In genomic region chr2:29521486-29521885, GRCm38 (mm10) we compare ENCODE assay signal across 15 mouse cellular contexts.
"Had no signal": no experiment of that assay in that cellular context is flagged by ENCODE, and none has a peak within 500 bp of the region (broad histone marks: within the 10 kb centered on the region; RNA-seq: fewer than 3 reads in every experiment).

No protein-coding gene starts in this region.

- H3K27me3 ChIP-seq: limb, embryonic 13.5 days; neural tube, embryonic 13.5 days had no signal

- ATAC-seq: inflammation-experienced regulatory T-cells, adult 6 months; intestine, postnatal 0 days; lung, postnatal 0 days; midbrain, embryonic 16.5 days had no signal

- H3K36me3 ChIP-seq: limb, embryonic 13.5 days; neural tube, embryonic 13.5 days had no signal

- H3K4me3 ChIP-seq: limb, embryonic 13.5 days; neural tube, embryonic 13.5 days had no signal

- H3K9ac ChIP-seq: limb, embryonic 13.5 days; liver, embryonic 14.5 days; neural tube, embryonic 13.5 days had no signal

- DNase-seq: layer of hippocampus, adult 9-11 months; layer of hippocampus, postnatal 36 days; lung, adult 18-20 months; lung, postnatal 4 days; right cerebral cortex, adult 18-20 months; right cerebral cortex, postnatal 25 days; thymus, postnatal 36 days had no signal

- H3K4me2 ChIP-seq: limb, embryonic 13.5 days; midbrain, embryonic 11.5 days; neural tube, embryonic 13.5 days had no signal

- H3K9me3 ChIP-seq: limb, embryonic 13.5 days; neural tube, embryonic 13.5 days had no signal

- H3K27ac ChIP-seq: limb, embryonic 13.5 days; liver, embryonic 14.5 days; neural tube, embryonic 13.5 days had no signal
